Mouse (Mus musculus): ENCODE data around the gene Urb2. TPM values are rescaled to one million over a fixed set of nuclear protein-coding genes. Genes with fewer than 3 reads are reported as not detected.

Gene Urb2
- 14.6 and 15.9 TPM in 2 replicates for polyA plus RNA-seq (2011; ENCODE audit: insufficient read length, low read depth, missing spikeins)

DNA sequence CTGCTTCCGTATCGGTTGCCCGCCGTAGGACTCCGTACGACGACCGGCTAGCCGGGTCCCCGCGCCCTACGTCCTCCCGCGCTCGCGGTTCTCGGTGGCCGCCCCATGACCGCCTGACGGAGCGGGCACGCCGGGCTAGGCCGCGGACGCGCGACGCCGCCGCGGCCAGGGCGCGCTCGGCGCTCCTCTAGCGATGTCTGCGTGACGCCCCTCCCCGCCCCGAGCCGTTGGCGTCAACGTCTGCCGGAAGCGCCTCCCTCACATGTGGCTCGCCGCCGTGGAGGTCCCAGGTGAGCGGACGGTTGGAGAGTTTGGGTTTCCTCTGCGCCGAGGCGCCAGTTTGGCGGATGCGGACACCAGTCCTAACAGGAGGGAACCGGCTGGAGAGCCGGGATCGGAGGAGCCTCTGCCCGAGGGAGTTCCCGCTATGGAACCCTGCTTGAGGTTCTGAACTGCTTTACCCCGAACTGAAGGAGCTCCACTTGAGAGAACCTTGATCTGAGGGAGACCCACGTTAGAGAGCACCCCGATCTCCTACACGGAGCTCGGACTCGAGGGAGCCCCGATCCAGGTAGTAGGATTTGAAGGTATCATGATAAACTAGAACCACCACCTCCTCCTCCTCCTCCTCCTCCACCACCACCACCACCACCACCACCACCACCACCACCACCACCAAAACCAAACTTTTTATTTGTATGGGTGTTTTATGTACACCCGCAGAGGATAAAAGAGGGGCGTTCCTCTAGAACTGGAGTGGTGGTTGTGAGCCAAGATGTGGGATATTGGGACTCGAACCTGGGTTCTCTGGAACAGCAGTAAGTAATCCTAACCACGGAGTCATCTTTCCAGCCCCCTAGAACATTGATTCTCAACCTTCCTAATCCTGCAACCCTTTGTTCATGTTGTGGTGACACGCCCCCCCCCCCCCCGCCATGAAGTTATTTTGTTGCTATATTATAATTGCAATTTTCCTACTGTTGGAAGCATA lies at the start of gene Urb2, which contains the start of gene Taf5l:
Gene Urb2, plus strand, starts transcription at position 272 of the 991 bp plus-strand sequence.
Gene Taf5l, minus strand, starts transcription at position 161 of the 991 bp plus-strand sequence.
- H3K4me1 ChIP-seq (ENCODE audit: control insufficient read depth, insufficient read depth, low read length), result peaks cover 16% of the 10 kb centered on the region
- H3K4me3 ChIP-seq (ENCODE audit: insufficient read depth, low read length), result peak within 1 kb of the TSS; percentile 88
- H3K27ac ChIP-seq (ENCODE audit: insufficient read depth, low read length), result peak within 1 kb of the TSS; percentile 63
- TF ChIP-seq POLR2A (IDR thresholded peaks at IDR 0.05; ENCODE audit: low read depth, low read length) (peak; percentile 75), CTCF (IDR thresholded peaks at IDR 0.05; ENCODE audit: borderline replicate concordance, insufficient read depth, low read length) (no peak)

DNA sequence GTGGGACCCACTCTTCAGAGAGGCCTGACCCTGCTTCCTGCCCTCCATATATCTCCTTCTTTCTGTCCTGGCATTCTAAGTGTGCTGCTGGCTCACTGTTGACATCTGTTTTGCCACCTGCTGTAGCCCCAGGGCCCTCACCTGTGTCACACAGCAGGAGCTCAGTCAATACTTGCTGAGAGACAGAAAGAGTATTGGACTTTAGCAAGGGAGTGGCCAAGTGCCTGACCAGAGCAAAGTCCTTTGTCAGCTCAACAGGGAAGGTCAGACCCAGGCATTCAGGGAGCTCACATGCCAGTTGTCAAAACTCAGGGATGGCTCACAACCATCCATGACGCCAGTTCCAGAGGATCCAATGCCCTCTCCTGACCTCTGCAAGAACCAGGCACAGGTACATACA lies 47.8 kb upstream of the Urb2 start:
- H3K4me3 ChIP-seq (ENCODE audit: insufficient read depth, low read length), result no peak overlapping the region
- 0 out of 2 replicates have a peak, but pooled peaks cover under 1% of the 10 kb centered on the region for H3K4me1 ChIP-seq (ENCODE audit: control insufficient read depth, insufficient read depth, low read length)
- H3K27ac ChIP-seq (ENCODE audit: insufficient read depth, low read length), result no peak overlapping the region
- TF ChIP-seq POLR2A (IDR thresholded peaks at IDR 0.05; ENCODE audit: low read depth, low read length) (no peak), CTCF (IDR thresholded peaks at IDR 0.05; ENCODE audit: borderline replicate concordance, insufficient read depth, low read length) (no peak)

DNA sequence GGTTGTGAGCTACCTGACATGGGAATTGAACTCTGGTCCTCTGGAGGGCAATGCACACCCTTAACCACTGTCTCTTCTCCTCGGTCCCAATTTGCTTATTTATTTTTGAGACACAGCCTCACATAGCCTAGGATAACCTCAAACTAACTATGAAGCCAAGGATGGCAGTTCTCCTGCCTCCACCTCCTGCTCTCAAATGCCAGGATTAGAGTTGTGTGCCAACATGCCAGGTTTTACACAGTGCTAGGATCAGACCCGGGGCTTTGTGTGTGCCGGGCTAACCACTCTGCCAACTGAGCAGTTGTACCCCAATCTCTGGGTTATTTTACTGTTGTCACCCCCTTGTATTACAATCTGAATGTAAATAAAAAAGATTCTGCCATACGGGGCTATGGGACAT lies 43.8 kb upstream of the Urb2 start:
- no peak for TF ChIP-seq POLR2A (IDR thresholded peaks at IDR 0.05; ENCODE audit: low read depth, low read length)
- TF ChIP-seq CTCF (IDR thresholded peaks at IDR 0.05; ENCODE audit: borderline replicate concordance, insufficient read depth, low read length), result no peak
- Histone ChIP-seq H3K27ac (ENCODE audit: insufficient read depth, low read length) (no peak overlapping the region), H3K4me1 (ENCODE audit: control insufficient read depth, insufficient read depth, low read length) (0 out of 2 replicates have a peak, but pooled peaks cover 4% of the 10 kb centered on the region), H3K4me3 (ENCODE audit: insufficient read depth, low read length) (no peak overlapping the region)

DNA sequence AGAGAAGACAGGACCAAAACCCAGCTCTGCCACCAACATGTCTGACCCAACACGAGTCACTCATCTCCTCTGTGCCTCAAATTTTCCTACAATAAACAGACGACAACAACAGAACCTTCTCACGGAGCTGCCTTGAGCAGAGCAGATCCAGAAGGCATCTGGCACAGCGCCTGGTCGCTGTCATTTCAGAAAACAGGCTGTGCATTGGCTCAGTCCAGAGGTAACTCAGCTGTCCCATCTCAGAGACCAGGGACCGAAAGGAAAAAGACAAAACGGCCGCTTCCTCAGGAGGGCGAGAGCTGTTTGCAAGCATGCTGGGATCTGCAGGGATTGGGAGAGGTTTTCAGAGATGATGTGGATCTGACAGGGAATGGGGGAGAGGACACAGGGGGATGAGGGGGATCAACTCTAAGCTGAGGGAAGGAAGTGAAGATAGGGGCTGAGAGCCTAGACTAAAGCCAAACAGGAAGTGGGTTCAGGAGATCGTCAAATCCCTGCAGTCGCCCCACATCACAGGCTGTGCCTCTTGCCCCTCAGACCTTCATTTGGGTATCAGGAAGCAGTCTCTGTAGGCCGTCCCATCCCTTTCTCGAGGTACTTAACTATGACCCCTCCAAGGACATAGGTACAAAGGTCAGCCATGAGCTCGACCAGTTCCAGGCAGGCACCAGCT lies 43.0 kb upstream of the Urb2 start:
- Histone ChIP-seq H3K4me1 (ENCODE audit: control insufficient read depth, insufficient read depth, low read length) (0 out of 2 replicates have a peak, but pooled peaks cover 4% of the 10 kb centered on the region), H3K4me3 (ENCODE audit: insufficient read depth, low read length) (no peak overlapping the region), H3K27ac (ENCODE audit: insufficient read depth, low read length) (no peak overlapping the region)
- TF ChIP-seq POLR2A (IDR thresholded peaks at IDR 0.05; ENCODE audit: low read depth, low read length) (no peak), CTCF (IDR thresholded peaks at IDR 0.05; ENCODE audit: borderline replicate concordance, insufficient read depth, low read length) (no peak)

DNA sequence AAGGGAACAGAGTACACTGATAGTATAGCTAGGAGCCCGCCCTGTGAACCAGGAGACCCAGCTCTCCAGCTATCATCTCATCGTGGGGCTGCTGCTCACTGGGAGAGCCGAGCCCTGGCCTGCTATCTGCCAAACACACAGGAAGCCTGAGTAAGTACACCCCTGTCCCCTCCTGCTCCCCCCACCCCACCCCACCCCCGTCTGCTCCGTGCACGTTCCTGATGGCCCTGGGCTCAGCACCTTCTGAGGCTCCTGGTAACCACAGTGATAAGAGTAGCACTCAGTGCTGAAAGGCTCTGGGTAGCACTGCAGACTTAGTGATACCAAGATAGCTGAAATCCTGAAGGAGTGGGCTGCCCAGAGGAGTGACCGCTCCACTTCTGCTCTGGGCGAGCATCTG lies 42.4 kb upstream of the Urb2 start:
- Histone ChIP-seq H3K27ac (ENCODE audit: insufficient read depth, low read length) (no peak overlapping the region), H3K4me1 (ENCODE audit: control insufficient read depth, insufficient read depth, low read length) (0 out of 2 replicates have a peak, but pooled peaks cover 4% of the 10 kb centered on the region), H3K4me3 (ENCODE audit: insufficient read depth, low read length) (no peak overlapping the region)
- TF ChIP-seq CTCF (IDR thresholded peaks at IDR 0.05; ENCODE audit: borderline replicate concordance, insufficient read depth, low read length), result no peak
- no peak for TF ChIP-seq POLR2A (IDR thresholded peaks at IDR 0.05; ENCODE audit: low read depth, low read length)

DNA sequence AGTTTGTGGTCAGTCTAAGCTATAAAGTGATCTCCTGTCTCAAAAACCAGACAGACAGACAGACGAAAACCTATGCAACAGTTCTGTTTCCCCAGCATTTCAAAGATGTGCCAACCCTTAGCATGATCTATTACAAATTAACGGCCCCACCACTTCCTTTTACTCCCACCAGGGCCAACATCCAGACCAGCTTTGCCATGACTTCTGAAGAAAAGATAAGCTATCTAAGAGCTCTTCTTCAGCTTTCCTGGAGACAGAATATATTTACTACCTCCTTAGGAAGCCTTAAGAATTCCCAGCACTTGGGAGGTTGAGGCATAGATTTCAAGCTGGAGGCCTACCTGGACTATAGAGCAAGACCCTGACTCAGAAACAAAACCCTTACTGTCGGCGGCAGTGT lies 41.1 kb upstream of the Urb2 start:
- Histone ChIP-seq H3K4me3 (ENCODE audit: insufficient read depth, low read length) (no peak overlapping the region), H3K4me1 (ENCODE audit: control insufficient read depth, insufficient read depth, low read length) (0 out of 2 replicates have a peak, but pooled peaks cover 4% of the 10 kb centered on the region), H3K27ac (ENCODE audit: insufficient read depth, low read length) (no peak overlapping the region)
- TF ChIP-seq POLR2A (IDR thresholded peaks at IDR 0.05; ENCODE audit: low read depth, low read length) (no peak), CTCF (IDR thresholded peaks at IDR 0.05; ENCODE audit: borderline replicate concordance, insufficient read depth, low read length) (no peak)

DNA sequence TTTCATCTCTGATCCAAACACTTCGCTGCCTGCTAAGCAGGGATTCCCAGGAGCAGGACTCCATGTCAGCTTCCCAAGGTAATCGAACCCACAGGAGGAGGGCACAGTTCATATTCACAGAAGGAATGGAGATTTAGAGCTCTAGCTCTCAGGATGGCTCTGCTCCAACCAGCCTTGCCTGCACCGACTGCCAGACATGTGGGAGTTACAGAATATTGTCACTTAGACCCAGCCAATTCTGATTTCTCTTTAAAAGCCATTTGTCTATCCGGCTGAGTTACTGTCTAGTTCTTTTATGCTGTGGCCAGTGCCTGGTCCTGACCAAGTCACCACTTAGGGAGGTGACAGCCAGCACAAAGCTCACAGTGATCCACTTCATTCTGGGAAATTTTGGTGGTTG lies 39.6 kb upstream of the Urb2 start:
- H3K4me1 ChIP-seq (ENCODE audit: control insufficient read depth, insufficient read depth, low read length), result 0 out of 2 replicates have a peak, but pooled peaks cover 4% of the 10 kb centered on the region
- H3K4me3 ChIP-seq (ENCODE audit: insufficient read depth, low read length), result peak overlapping the region; percentile 22
- TF ChIP-seq POLR2A (IDR thresholded peaks at IDR 0.05; ENCODE audit: low read depth, low read length) (no peak), CTCF (IDR thresholded peaks at IDR 0.05; ENCODE audit: borderline replicate concordance, insufficient read depth, low read length) (no peak)

DNA sequence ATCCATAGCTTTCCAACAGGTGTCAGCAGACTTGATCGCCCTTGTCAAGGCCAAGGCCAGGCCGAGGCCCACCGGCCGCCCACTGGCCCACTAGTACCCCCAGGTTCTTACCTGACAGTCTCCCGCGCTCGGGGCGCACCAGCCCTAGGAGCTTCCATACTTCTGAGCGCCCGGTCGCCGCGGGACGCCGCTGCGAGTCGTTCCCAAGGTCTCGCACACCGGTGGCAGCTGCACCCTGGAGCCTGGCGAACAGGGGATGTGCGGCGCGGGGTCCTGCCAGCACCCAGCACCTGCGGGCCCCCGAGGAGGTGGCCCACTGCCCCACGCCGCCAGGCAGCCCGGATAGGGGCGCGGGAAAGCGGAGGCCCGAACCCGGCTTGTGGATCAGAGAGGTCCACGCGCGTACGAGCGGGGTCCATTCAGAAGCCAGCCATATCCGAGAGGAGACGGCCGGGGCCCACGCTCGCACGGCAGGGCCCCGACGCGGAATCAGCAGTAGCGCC lies 39.0 kb upstream of the Urb2 start:
- Histone ChIP-seq H3K4me1 (ENCODE audit: control insufficient read depth, insufficient read depth, low read length) (0 out of 2 replicates have a peak, but pooled peaks cover 4% of the 10 kb centered on the region), H3K27ac (ENCODE audit: insufficient read depth, low read length) (peak overlapping the region; percentile 40; the same call in 1 of the 2 replicates), H3K4me3 (ENCODE audit: insufficient read depth, low read length) (peak overlapping the region; percentile 91)
- TF ChIP-seq CTCF (IDR thresholded peaks at IDR 0.05; ENCODE audit: borderline replicate concordance, insufficient read depth, low read length), result no peak
- TF ChIP-seq POLR2A (IDR thresholded peaks at IDR 0.05; ENCODE audit: low read depth, low read length), result no peak; the same call in 1 of the 2 replicates

More for the DNA sequence above, 39.6 kb upstream of the Urb2 start:
- no peak overlapping the region for H3K27ac ChIP-seq (ENCODE audit: insufficient read depth, low read length)

DNA sequence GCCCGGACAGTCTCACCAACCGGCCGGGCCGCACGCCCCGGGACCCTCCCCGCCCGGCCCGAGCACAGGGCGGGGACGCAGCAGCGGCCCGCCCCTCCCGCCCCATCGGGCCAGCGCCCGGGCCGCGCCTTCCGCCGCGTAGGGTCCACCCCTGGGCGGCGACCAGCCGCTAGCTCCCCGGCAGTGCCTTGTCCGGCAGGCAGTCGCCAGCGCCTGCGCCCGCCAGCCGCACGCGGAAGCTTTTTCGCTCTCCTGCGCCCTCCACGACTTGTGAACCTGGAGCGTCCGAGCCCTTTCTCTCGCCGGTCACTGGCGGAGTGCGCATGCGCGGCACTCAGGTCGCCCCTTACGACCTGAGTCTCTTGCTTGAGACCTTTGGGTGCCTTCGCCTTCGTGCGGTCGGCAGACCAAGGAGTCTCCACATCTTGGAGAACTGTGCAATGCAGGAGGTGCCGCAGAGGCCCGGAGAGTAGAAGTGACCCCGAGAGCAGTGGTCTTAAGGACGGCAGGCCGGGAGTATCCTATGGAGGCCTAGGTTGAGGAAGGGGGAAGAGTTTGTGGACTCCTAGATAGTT lies 38.4 kb upstream of the Urb2 start, which contains the start of gene Abcb10:
Gene Abcb10, minus strand, starts transcription at position 297 of the 575 bp plus-strand sequence.
- Histone ChIP-seq H3K4me1 (ENCODE audit: control insufficient read depth, insufficient read depth, low read length) (0 out of 2 replicates have a peak, but pooled peaks cover 4% of the 10 kb centered on the region), H3K4me3 (ENCODE audit: insufficient read depth, low read length) (peak within 1 kb of the TSS; percentile 91), H3K27ac (ENCODE audit: insufficient read depth, low read length) (peak within 1 kb of the TSS; percentile 83)
- TF ChIP-seq CTCF (IDR thresholded peaks at IDR 0.05; ENCODE audit: borderline replicate concordance, insufficient read depth, low read length) (no peak), POLR2A (IDR thresholded peaks at IDR 0.05; ENCODE audit: low read depth, low read length) (peak; percentile 93)

Data from embryonic fibroblast, embryonic 13.5 days (primary cell).